Mouse (Mus musculus) WW6 (cell line): ENCODE data around the gene Diaph3.

Experiments used
- DNase-seq: peaks from one replicate; pipeline ENCODE4 v3.0.0-alpha.2; 2013; ENCODE audit warnings: low read depth, low spot score

Gene Diaph3

DNA sequence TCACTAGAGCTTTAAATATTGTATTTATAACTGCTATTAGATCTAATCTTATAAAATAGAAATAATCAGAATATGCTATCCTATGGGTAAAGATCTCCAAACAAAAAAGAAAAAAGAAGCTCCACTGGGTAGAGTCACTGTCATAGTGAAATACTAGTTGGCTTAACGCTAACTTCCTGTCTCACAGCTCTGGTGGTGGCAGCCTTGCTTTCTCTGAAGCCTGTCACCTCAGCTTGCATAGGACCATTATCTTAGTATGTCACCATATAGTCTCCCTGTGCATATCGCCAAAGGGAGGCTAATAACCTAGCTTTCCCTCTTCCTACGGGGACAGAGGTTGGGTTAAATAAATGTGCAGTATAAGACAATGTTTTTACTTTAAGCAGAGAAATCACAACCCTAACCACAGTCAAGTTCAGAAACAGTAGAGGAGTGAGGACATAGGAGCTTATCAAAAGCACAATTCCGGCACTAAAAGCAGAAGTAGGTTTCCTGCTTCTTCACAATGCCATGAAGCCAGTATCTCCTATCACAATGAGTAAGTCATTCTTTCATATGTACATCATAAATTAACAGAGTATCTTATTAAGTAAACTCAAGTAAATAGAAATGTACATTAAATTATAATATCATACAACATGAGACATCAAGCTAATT lies 293.8 kb downstream of the Diaph3 start:
- no peak for DNase-seq

DNA sequence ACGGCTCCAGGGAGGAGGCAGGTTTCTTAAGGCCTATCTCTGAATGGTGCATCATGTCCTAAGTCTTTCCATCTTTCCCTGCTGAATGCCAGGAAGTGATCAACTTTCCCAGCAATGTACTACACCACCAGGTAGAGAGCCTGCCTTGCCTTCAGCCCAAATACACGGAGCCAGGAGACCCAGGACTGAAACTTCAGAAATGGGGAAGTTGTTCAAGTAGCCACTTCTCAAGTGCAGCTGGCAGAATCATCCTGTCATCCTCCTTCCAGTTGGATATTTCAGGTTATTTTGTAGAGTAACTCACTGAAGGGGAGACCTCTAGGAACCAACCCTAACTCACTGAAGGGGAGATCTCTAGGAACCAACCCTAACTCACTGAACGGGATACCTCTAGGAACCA lies 297.0 kb downstream of the Diaph3 start:
- DNase-seq, result no peak

DNA sequence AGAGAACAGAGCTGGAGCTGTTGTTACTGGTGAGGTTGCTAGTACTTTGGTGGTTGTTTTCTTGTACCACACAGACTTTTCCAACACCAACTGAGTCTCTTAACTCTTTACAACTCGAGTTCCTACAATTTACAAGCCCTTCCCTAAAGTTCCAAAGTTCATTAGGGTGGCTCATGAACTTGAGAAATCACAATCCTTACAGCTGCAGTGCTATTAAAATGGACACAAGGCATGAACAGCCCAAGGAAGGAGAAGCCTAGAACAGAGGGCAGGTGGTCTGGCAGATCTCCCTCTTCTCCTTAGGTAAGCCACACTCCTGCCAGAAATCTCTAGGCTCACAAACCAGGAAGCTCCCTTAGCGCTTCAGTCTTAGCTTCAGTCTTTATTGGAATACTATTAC lies 303.4 kb downstream of the Diaph3 start:
- DNase-seq, result no peak

- DNase-seq, result no peak
Measured at GRCm38 (mm10) chr14:86834851-86835250, 306.2 kb downstream of the Diaph3 start.

DNA sequence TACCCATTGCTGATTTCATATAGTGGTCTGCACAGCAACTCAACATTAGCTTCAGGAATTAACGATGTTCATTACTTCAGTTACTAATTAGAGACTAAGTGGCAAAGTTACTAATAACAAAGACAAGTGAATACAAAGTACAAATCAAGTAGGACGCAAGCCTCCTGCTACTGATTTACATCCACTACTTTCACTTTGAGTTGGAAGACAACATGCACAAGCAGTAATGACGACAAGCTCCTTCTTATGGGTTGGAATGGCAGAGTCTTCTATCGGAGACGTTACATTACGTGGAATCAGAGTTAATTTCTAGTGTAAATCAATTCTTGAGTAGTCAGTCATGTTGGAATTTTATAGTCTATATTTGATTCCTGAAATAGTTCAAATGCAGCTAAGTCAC lies 306.8 kb downstream of the Diaph3 start:
- no peak for DNase-seq

GRCm38 (mm10) chr14:86833003-86833402 lies 308.0 kb downstream of the Diaph3 start:
- DNase-seq, result no peak

- DNase-seq, result no peak
Measured at GRCm38 (mm10) chr14:86816246-86816645, 324.8 kb downstream of the Diaph3 start.

DNA sequence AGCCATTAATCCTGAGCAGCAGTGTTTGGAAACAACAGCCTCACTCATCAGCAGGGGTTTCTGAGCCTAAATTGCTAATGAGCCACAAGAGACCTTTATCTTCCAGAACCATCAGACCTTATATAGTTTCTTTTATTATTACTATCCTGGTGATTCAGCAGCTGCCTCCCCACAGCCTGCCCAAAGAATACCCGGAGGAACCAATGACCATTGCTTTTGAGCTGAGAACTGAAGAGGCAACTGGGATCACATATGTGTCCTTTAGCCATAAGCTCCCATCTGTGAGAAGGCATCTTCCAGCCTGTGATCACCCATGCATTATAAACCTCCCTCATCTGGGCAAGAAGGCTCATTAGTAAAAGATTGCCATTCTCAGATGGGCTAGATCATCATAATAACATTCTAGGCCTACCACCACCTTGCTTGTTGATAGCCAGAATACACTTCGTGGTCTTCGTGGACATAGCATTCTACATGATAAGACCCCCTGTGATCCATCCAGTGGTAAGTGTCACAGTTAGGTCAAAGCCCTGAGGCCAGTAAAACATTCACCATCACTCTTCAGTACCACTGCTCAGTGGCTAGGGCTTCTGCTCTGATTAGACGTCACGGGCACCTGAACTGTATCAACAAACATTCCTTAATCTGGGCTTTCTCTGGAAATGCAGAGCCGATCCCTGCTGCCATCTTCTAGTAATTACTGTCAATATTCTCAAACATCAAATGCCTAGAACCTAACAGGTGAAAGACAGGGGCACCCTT lies 352.0 kb downstream of the Diaph3 start:
- no peak for DNase-seq

DNA sequence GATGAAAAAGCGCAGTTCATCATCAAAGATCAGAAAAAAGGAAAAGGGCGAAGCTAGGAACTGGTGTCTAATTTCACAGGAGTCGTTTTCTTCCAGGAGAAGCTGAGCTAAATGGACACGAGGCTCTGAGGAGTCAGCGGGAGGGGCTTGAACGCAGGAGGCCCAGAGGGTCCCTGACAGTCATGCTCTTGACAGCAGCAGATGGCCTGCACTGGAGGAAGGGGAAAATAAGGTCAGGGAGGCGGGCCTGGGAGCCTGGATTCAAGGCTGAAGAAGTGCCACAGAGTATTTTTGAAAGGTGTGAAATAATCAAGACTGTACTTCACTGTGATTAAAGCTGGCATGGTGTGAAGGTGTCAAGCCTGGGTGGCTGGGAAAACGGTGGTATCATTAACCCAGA lies 354.2 kb downstream of the Diaph3 start:
- DNase-seq, result no peak

- no peak for DNase-seq
Measured at GRCm38 (mm10) chr14:86781553-86782273, 359.3 kb downstream of the Diaph3 start.

GRCm38 (mm10) chr14:86773311-86773710 lies 367.7 kb downstream of the Diaph3 start:
- DNase-seq, result no peak

DNA sequence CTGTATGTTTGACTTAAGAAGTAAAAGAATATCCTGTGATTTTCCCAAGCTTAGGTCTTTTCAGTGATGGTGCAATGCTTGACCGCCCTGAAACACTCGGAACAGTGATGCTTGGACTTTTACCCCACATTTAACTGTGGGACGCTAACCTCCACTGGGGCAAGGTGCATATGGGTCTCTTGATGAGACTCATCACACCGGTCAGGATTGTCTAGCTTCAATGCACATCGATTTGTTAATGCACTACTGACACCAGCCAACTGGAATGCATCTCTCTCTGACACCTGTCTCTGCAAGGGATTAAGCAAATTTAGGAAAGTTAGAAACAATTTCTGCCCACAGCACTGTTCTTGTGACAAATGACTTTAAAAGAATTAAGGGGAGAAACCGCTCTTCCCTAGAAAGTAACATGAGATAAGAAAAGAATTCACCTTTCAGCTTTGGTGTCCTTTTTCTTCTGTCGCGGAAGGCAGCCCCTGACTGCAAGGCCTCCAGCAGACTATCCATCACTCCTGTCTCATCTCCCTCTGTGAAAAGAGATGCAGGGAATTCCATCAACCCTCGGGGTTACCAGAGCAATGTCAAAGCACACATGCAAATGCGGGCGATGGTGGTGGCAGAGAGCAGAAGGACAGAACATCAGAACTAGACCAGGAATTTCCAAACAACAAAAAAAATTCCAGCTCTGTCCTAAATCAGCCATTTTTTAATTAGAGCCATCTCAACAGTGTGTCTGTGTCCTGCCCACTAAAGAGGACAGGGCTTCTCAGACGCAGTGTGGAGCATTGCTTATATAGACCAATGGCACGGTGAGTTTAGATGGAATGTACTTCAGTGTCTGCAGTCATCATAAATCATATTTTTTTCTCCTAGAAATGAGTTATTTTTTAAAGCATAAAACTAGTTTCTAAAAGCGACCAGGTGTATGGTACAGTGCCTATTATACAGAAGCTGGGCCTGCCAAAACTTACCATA lies 368.6 kb downstream of the Diaph3 start:
- DNase-seq, result no peak

GRCm38 (mm10) chr14:86764286-86764685 lies 376.7 kb downstream of the Diaph3 start:
- DNase-seq, result no peak

- DNase-seq, result no peak
Measured at GRCm38 (mm10) chr14:86757604-86758520, 383.2 kb downstream of the Diaph3 start.

- DNase-seq, result no peak
Measured at GRCm38 (mm10) chr14:86757132-86757531, 383.9 kb downstream of the Diaph3 start.

GRCm38 (mm10) chr14:86750351-86750750 lies 390.7 kb downstream of the Diaph3 start:
- DNase-seq, result no peak

- no peak for DNase-seq
Measured at GRCm38 (mm10) chr14:86749425-86749824, 391.6 kb downstream of the Diaph3 start.

DNA sequence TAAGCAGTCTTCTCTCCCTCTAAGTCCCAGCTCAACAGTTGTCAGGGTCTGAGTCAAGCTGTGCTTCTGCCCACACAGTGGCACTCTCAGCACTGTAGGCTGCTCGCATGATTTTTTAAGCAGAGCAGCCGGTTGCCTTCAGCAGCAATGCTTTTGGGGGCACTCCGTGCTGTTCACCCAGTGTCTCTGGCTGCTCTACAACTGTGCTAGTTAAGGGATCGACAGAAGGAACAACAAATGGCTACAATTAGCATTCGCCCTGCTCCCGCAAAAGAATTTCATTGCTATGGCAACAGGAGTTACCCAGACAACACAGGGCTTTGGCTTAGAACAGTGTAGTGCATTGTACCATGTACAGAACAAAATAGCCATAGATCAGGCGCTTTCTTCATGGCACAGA lies 392.2 kb downstream of the Diaph3 start:
- DNase-seq, result no peak

GRCm38 (mm10) chr14:86744523-86744922 lies 396.5 kb downstream of the Diaph3 start:
- DNase-seq, result no peak

- DNase-seq, result no peak
Measured at GRCm38 (mm10) chr14:86741855-86742531, 399.0 kb downstream of the Diaph3 start.
